Mouse (Mus musculus): Measurements from ENCODE around the gene Adgb. TPM values are rescaled to one million over a fixed set of nuclear protein-coding genes. Genes with fewer than 3 reads are reported as not detected.
A peak's percentile ranks its signal among the peaks of the same experiment; 100 is the strongest.
"Not testable (repeated sequence)": the region's sequence is repeated elsewhere in the genome, so short reads cannot be mapped to it uniquely, and the experiment has no call there.

Adgb gene
- under 1 TPM in 1 of 4 experiments, not detected in 3; 0.14 TPM for total RNA-seq (2022)

GRCm38 (mm10) chr10:10471961-10472610 is at the start of gene Adgb:
Adgb (minus strand) TSS chr10:10472326.
- peak; percentile 48 for DNase-seq (ENCODE audit: low spot score)

- DNase-seq (ENCODE audit: low spot score): no peak
Measured at GRCm38 (mm10) chr10:10480139-10480538, 8.0 kb upstream of the Adgb start.

- not testable (repeated sequence) for DNase-seq (ENCODE audit: low spot score)
Measured at GRCm38 (mm10) chr10:10477429-10477828, 5.3 kb upstream of the Adgb start.

GRCm38 (mm10) chr10:10476956-10477355 is 4.8 kb upstream of the Adgb start:
- DNase-seq (ENCODE audit: low spot score): no peak

GRCm38 (mm10) chr10:10476549-10476948 is 4.4 kb upstream of the Adgb start:
- no peak for DNase-seq (ENCODE audit: low spot score)

GRCm38 (mm10) chr10:10468699-10469547 is 3.2 kb downstream of the Adgb start:
- DNase-seq (ENCODE audit: low spot score): peak; percentile 3

GRCm38 (mm10) chr10:10460113-10460512 is 12.0 kb downstream of the Adgb start:
- no peak for DNase-seq (ENCODE audit: low spot score)

GRCm38 (mm10) chr10:10456991-10457390 is 15.1 kb downstream of the Adgb start:
- peak; percentile 14 for DNase-seq (ENCODE audit: low spot score)

- no peak for DNase-seq (ENCODE audit: low spot score)
Measured at GRCm38 (mm10) chr10:10449067-10449466, 23.1 kb downstream of the Adgb start.

- no peak for DNase-seq (ENCODE audit: low spot score)
Measured at GRCm38 (mm10) chr10:10444841-10445466, 27.2 kb downstream of the Adgb start.

GRCm38 (mm10) chr10:10443558-10443957 is 28.6 kb downstream of the Adgb start:
- DNase-seq (ENCODE audit: low spot score): no peak

GRCm38 (mm10) chr10:10435014-10435413 is 37.1 kb downstream of the Adgb start:
- DNase-seq (ENCODE audit: low spot score): no peak

- DNase-seq (ENCODE audit: low spot score): no peak
Measured at GRCm38 (mm10) chr10:10429635-10430034, 42.5 kb downstream of the Adgb start.

- no peak for DNase-seq (ENCODE audit: low spot score)
Measured at GRCm38 (mm10) chr10:10429032-10429431, 43.1 kb downstream of the Adgb start.

GRCm38 (mm10) chr10:10424383-10424782 is 47.7 kb downstream of the Adgb start:
- no peak for DNase-seq (ENCODE audit: low spot score)

- DNase-seq (ENCODE audit: low spot score): no peak
Measured at GRCm38 (mm10) chr10:10411046-10411445, 61.1 kb downstream of the Adgb start.

- DNase-seq (ENCODE audit: low spot score): peak; percentile 35
Measured at GRCm38 (mm10) chr10:10408166-10408565, 64.0 kb downstream of the Adgb start.

- peak; percentile 3 for DNase-seq (ENCODE audit: low spot score)
Measured at GRCm38 (mm10) chr10:10395784-10396481, 76.2 kb downstream of the Adgb start.

GRCm38 (mm10) chr10:10374629-10375028 is 97.5 kb downstream of the Adgb start:
- no peak for DNase-seq (ENCODE audit: low spot score)

GRCm38 (mm10) chr10:10364025-10364424 is 108.1 kb downstream of the Adgb start:
- no peak for DNase-seq (ENCODE audit: low spot score)

- DNase-seq (ENCODE audit: low spot score): peak; percentile 9
Measured at GRCm38 (mm10) chr10:10355605-10356227, 116.4 kb downstream of the Adgb start.

All from heart, adult 8-10 months (tissue).